Mouse (Mus musculus): ENCODE data around the gene Rpl11. TPM values are rescaled to one million over a fixed set of nuclear protein-coding genes. Genes with fewer than 3 reads are reported as not detected.
"Not testable (repeated sequence)": the region's sequence is repeated elsewhere in the genome, so short reads cannot be mapped to it uniquely, and the experiment has no call there.

Rpl11 gene
- polyA plus RNA-seq, 1 experiment from 2014 or later: 575 TPM

- no peaks in the 10 kb centered on the region for H3K9me3 ChIP-seq (ENCODE audit: control insufficient read depth, low read length)
- H3K4me2 ChIP-seq (ENCODE audit: low read length): peak overlapping the region; percentile 61
- H3K4me3 ChIP-seq (ENCODE audit: low read depth, low read length): peak overlapping the region; percentile 96
- peaks cover 11% of the 10 kb centered on the region for H3K4me1 ChIP-seq (replicated peaks; ENCODE audit: control insufficient read depth, insufficient read depth, low read length)
- DNase-seq (ENCODE audit: low spot score) (no peak), ATAC-seq (replicated peaks; ENCODE audit: low FRiP score, low TSS enrichment, low read depth) (no peak)
- H3K27ac ChIP-seq (ENCODE audit: low read depth): no peak overlapping the region
- WGBS: 85% methylated on average over 7 of the region's 7 CpGs
- H3K27me3 ChIP-seq (replicated peaks; ENCODE audit: control insufficient read depth, insufficient read depth, low read length): no peaks in the 10 kb centered on the region
- H3K9ac ChIP-seq (ENCODE audit: low read length): peak overlapping the region; percentile 91
- peaks cover 30% of the 10 kb centered on the region for H3K36me3 ChIP-seq (ENCODE audit: control insufficient read depth, insufficient read depth, low read length)
Measured at GRCm38 (mm10) chr4:135985769-135986168, 67.5 kb downstream of the Rpl11 start.

DNA sequence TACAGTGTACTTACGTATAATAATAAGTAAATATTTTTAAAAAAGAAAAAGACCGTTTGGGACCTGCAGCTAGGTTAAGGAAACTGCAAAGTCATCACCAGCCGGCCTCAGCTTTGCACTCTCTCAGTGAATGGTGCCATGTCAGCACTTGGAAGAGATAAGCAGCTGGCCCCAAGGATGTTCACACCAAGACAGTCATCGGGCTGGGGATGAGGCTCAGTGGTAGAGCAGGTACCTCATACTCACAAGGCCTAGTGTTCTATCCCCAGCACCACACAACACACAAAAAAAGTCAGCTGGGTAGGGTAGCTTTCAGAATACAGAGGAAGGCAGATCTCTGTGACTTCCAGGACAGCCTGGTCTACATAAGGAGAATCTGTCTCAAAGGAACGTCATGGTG is 68.0 kb downstream of the Rpl11 start:
- Histone ChIP-seq H3K27ac (ENCODE audit: low read depth) (no peak overlapping the region), H3K27me3 (replicated peaks; ENCODE audit: control insufficient read depth, insufficient read depth, low read length) (no peaks in the 10 kb centered on the region), H3K4me3 (ENCODE audit: low read depth, low read length) (peak overlapping the region; percentile 96; the same call in 1 of the 2 replicates), H3K36me3 (ENCODE audit: control insufficient read depth, insufficient read depth, low read length) (peaks cover 30% of the 10 kb centered on the region), H3K9ac (ENCODE audit: low read length) (no peak overlapping the region), H3K4me1 (replicated peaks; ENCODE audit: control insufficient read depth, insufficient read depth, low read length) (peaks cover 11% of the 10 kb centered on the region), H3K9me3 (ENCODE audit: control insufficient read depth, low read length) (no peaks in the 10 kb centered on the region), H3K4me2 (ENCODE audit: low read length) (no peak overlapping the region)
- WGBS: 94% methylated on average over 5 of the region's 5 CpGs
- DNase-seq (ENCODE audit: low spot score) (no peak), ATAC-seq (replicated peaks; ENCODE audit: low FRiP score, low TSS enrichment, low read depth) (no peak)

DNA sequence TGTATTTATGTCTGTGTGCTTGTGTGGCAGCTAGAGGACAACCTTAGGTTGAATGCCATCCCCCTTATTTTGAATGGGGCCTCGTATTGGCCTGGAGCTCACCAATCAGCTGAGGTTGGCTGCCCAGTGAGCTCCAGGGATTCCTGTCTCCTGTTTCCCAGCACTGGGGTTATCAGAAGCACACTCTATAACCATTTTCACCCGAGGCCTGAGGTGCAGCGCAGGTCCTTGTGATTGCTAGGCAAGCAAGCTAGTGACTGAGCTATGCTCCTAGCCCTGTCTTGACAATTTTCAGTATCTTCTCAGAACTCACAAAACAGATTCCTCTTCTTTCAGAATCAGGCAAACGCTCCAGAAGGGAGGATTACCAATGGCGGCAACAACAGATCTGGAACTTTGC is 68.7 kb downstream of the Rpl11 start:
- ATAC-seq (replicated peaks; ENCODE audit: low FRiP score, low TSS enrichment, low read depth) (no peak), DNase-seq (ENCODE audit: low spot score) (no peak)
- 83% methylated on average over 5 of the region's 5 CpGs for WGBS
- no peak overlapping the region for H3K4me2 ChIP-seq (ENCODE audit: low read length)
- H3K4me3 ChIP-seq (ENCODE audit: low read depth, low read length): no peak overlapping the region
- H3K27ac ChIP-seq (ENCODE audit: low read depth): no peak overlapping the region
- no peaks in the 10 kb centered on the region for H3K27me3 ChIP-seq (replicated peaks; ENCODE audit: control insufficient read depth, insufficient read depth, low read length)
- peaks cover 30% of the 10 kb centered on the region for H3K36me3 ChIP-seq (ENCODE audit: control insufficient read depth, insufficient read depth, low read length)
- H3K9ac ChIP-seq (ENCODE audit: low read length): no peak overlapping the region
- no peaks in the 10 kb centered on the region for H3K9me3 ChIP-seq (ENCODE audit: control insufficient read depth, low read length)
- peaks cover 11% of the 10 kb centered on the region for H3K4me1 ChIP-seq (replicated peaks; ENCODE audit: control insufficient read depth, insufficient read depth, low read length)

DNA sequence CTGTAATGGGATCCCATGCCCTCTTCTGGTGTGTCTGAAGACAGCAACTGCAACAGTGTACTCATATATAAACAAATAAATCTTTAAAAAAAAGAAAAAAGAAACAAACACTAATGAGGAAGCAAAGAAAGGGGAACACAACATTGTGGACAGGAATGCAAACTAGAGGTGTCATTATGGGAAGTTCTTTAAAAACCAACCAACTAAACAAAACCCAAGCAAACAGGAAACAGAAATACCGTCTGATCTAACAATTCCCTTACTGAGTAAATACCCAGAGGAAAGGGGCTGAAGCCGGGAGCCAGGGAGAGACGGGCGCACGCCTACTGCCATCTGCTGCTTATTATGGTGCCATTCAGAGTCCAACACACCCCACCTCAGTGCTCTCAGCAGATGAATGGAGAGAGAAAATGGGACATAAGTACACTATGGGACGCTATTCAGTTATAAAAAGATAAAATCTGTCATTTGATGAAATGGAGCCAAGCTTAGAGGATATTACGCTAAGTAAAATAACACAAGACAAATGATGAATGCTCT is 71.6 kb downstream of the Rpl11 start:
- Histone ChIP-seq H3K4me3 (ENCODE audit: low read depth, low read length) (no peak overlapping the region), H3K27me3 (replicated peaks; ENCODE audit: control insufficient read depth, insufficient read depth, low read length) (no peaks in the 10 kb centered on the region), H3K4me2 (ENCODE audit: low read length) (no peak overlapping the region), H3K9ac (ENCODE audit: low read length) (no peak overlapping the region), H3K4me1 (replicated peaks; ENCODE audit: control insufficient read depth, insufficient read depth, low read length) (peaks cover 11% of the 10 kb centered on the region), H3K36me3 (ENCODE audit: control insufficient read depth, insufficient read depth, low read length) (peaks cover 46% of the 10 kb centered on the region), H3K9me3 (ENCODE audit: control insufficient read depth, low read length) (no peaks in the 10 kb centered on the region), H3K27ac (ENCODE audit: low read depth) (no peak overlapping the region)
- 80% methylated on average over 7 of the region's 7 CpGs for WGBS
- DNase-seq (ENCODE audit: low spot score) (no peak), ATAC-seq (replicated peaks; ENCODE audit: low FRiP score, low TSS enrichment, low read depth) (no peak)

GRCm38 (mm10) chr4:135980223-135980622 is 73.0 kb downstream of the Rpl11 start:
- H3K4me1 ChIP-seq (replicated peaks; ENCODE audit: control insufficient read depth, insufficient read depth, low read length); DNase-seq (ENCODE audit: low spot score); H3K27me3 ChIP-seq (replicated peaks; ENCODE audit: control insufficient read depth, insufficient read depth, low read length); H3K27ac ChIP-seq (ENCODE audit: low read depth); H3K4me3 ChIP-seq (ENCODE audit: low read depth, low read length); H3K9ac ChIP-seq (ENCODE audit: low read length); H3K9me3 ChIP-seq (ENCODE audit: control insufficient read depth, low read length); ATAC-seq (replicated peaks; ENCODE audit: low FRiP score, low TSS enrichment, low read depth); H3K4me2 ChIP-seq (ENCODE audit: low read length): not testable (repeated sequence)
- 92% methylated on average over 5 of the region's 5 CpGs for WGBS
- H3K36me3 ChIP-seq (ENCODE audit: control insufficient read depth, insufficient read depth, low read length): peaks cover 57% of the 10 kb centered on the region

Other genes with a start within 250 kb of the Rpl11 start
- gene Srsf10, start 197.7 kb downstream of the Rpl11 start, polyA plus RNA-seq (2014; fragmentation: Nextera tagmentation; extraction: Ambion mirVana): 271 and 273 TPM in 2 replicates
- gene Pnrc2, start 179.6 kb downstream of the Rpl11 start, polyA plus RNA-seq (2014; fragmentation: Nextera tagmentation; extraction: Ambion mirVana): 167 and 175 TPM in 2 replicates
- 0.24 and 0.44 TPM in 2 replicates for gene Cnr2, start 158.0 kb downstream of the Rpl11 start, polyA plus RNA-seq (2014; fragmentation: Nextera tagmentation; extraction: Ambion mirVana)
- 108 and 110 TPM in 2 replicates for gene Fuca1, start 132.7 kb downstream of the Rpl11 start, polyA plus RNA-seq (2014; fragmentation: Nextera tagmentation; extraction: Ambion mirVana)
- gene Hmgcl, start 107.0 kb downstream of the Rpl11 start, polyA plus RNA-seq (2014; fragmentation: Nextera tagmentation; extraction: Ambion mirVana): 91.1 and 93.9 TPM in 2 replicates
- gene Gale, start 89.7 kb downstream of the Rpl11 start, polyA plus RNA-seq (2014; fragmentation: Nextera tagmentation; extraction: Ambion mirVana): 50.1 and 62.2 TPM in 2 replicates
- 109 and 111 TPM in 2 replicates for gene Lypla2, start 80.8 kb downstream of the Rpl11 start, polyA plus RNA-seq (2014; fragmentation: Nextera tagmentation; extraction: Ambion mirVana)
- 46.5 and 50.1 TPM in 2 replicates for gene Pithd1, start 66.2 kb downstream of the Rpl11 start, polyA plus RNA-seq (2014; fragmentation: Nextera tagmentation; extraction: Ambion mirVana)
- 42.3 and 44.0 TPM in 2 replicates for gene Eloa, start 31.7 kb downstream of the Rpl11 start, polyA plus RNA-seq (2014; fragmentation: Nextera tagmentation; extraction: Ambion mirVana)
- gene Id3, start 90.1 kb upstream of the Rpl11 start, polyA plus RNA-seq (2014; fragmentation: Nextera tagmentation; extraction: Ambion mirVana): 325 and 351 TPM in 2 replicates
- gene E2f2, start 119.0 kb upstream of the Rpl11 start, polyA plus RNA-seq (2014; fragmentation: Nextera tagmentation; extraction: Ambion mirVana): 4.1 and 5.0 TPM in 2 replicates
- gene Asap3, start 152.9 kb upstream of the Rpl11 start, polyA plus RNA-seq (2014; fragmentation: Nextera tagmentation; extraction: Ambion mirVana): 4.6 and 4.9 TPM in 2 replicates
- gene Tcea3, start 194.3 kb upstream of the Rpl11 start, polyA plus RNA-seq (2014; fragmentation: Nextera tagmentation; extraction: Ambion mirVana): 18.7 and 19.1 TPM in 2 replicates
- gene Zfp46, start 231.3 kb upstream of the Rpl11 start, polyA plus RNA-seq (2014; fragmentation: Nextera tagmentation; extraction: Ambion mirVana): 19.0 and 25.4 TPM in 2 replicates

Measured in intestine, embryonic 14.5 days (tissue).